Mouse (Mus musculus) bone marrow macrophage, adult 2 months (primary cell): ENCODE results near the gene Reps1. TPM values are rescaled to one million over a fixed set of nuclear protein-coding genes. Genes with fewer than 3 reads are reported as not detected.

Experiments
- H3K27ac ChIP-seq: 2 replicates; pipeline ENCODE4 v1.5.1; 2012; ENCODE audit warnings: low read depth, low read length; ENCODE audit not compliant: insufficient read depth
- H3K4me1 ChIP-seq: 2 replicates; pipeline ENCODE4 v1.6.1; 2012; ENCODE audit warnings: low read length; ENCODE audit not compliant: control insufficient read depth, insufficient read depth
- H3K4me3 ChIP-seq: 2 replicates; pipeline ENCODE4 v1.5.1; 2012; ENCODE audit warnings: mild to moderate bottlenecking, low read length, moderate library complexity; ENCODE audit not compliant: insufficient read depth
- CTCF ChIP-seq: IDR thresholded peaks from 2 replicates; pipeline ENCODE4 v1.5.1; 2012; ENCODE audit warnings: low read depth, mild to moderate bottlenecking, low read length, moderate library complexity
- POLR2A ChIP-seq: IDR thresholded peaks from 2 replicates; pipeline ENCODE4 v1.6.1; 2012; ENCODE audit warnings: mild to moderate bottlenecking, low read depth, low read length, borderline replicate concordance
- polyA plus RNA-seq: library from polyadenylated mRNA; stranded (reverse); fragments of >200 nt; gene quantifications from 2 replicates; pipeline ENCODE4 v1.2.4, GENCODE M21; 2012; ENCODE audit not compliant: missing spikeins, insufficient read depth, insufficient read length

Gene Reps1
- polyA plus RNA-seq, 1 experiment = 27.2 TPM

DNA sequence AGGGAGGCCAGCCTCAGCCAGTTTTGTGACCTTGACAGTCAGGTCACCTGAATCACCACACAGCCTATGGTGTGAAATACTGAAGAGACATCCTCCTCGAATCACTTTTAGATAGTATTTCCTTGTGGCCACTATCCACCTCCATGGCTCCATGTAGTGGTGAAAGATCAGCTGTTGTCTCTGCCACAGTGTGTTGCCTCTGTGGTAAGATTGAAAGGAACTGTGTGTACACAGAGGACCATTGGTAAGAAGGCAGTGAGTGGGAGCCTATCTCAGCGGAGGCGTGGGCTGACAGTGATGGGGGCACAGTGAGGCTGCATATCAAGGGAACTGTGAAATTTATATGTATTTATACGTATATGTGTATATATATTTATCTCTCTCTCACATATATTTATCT is 5.9 kb downstream of the Reps1 start:
- no peak overlapping the region for H3K4me3 ChIP-seq
- no peak overlapping the region for H3K27ac ChIP-seq
- H3K4me1 ChIP-seq = peaks cover 28% of the 10 kb centered on the region
- TF ChIP-seq POLR2A (no peak), CTCF (no peak)

GRCm38 (mm10) chr10:18064606-18065228 is 9.1 kb downstream of the Reps1 start:
- Histone ChIP-seq H3K4me3 (no peak overlapping the region), H3K4me1 (peaks cover 19% of the 10 kb centered on the region), H3K27ac (no peak overlapping the region)
- TF ChIP-seq CTCF (no peak), POLR2A (no peak)

DNA sequence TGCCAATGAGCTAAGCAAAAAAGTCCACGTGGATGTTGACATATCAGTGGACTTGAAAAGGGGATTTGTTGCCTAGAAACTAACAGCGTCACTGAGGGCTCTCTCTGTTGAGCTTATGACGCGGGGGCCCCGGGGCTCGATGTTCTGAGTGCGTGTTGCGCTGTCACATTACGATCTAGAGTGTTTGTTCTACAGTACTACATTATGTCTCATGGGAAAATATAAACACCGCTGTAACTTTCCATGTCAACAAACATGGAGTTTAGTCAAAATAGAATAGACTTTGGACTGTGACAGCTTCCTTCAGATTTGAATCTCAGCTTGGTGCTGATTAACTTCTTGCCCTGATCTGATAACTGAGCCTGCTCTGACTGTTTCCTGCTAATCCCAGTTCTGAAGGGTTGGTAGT is 10.4 kb downstream of the Reps1 start:
- TF ChIP-seq POLR2A (no peak), CTCF (no peak)
- no peak overlapping the region for H3K27ac ChIP-seq
- H3K4me1 ChIP-seq = peaks cover 24% of the 10 kb centered on the region
- H3K4me3 ChIP-seq = no peak overlapping the region

GRCm38 (mm10) chr10:18067761-18068446 is 12.2 kb downstream of the Reps1 start:
- H3K27ac ChIP-seq = no peak overlapping the region
- H3K4me1 ChIP-seq = peaks cover 25% of the 10 kb centered on the region
- TF ChIP-seq CTCF (no peak), POLR2A (no peak)
- no peak overlapping the region for H3K4me3 ChIP-seq

GRCm38 (mm10) chr10:18068880-18069279 is 13.2 kb downstream of the Reps1 start:
- TF ChIP-seq POLR2A (no peak), CTCF (no peak)
- Histone ChIP-seq H3K27ac (no peak overlapping the region), H3K4me1 (peaks cover 25% of the 10 kb centered on the region), H3K4me3 (no peak overlapping the region)

DNA sequence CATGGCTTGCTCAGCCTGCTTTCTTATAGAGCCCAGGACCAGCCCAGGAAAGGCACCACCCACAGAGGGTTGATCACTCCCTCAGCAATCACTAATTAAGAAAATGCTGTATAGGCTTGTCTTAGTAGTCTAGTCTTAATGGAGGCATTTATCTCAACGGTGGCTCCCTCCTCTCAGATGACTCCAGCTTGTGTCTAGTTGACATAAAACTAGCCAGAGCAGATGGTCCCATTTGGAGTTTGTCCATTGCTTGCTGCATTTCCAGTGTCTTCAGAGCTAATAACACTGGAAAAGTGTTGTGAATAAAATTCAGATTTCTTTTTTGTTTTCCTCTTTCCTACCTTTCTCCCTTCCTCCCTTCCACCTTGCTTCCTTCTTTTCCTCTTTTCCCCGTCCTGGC is 13.9 kb downstream of the Reps1 start:
- H3K4me1 ChIP-seq = peaks cover 24% of the 10 kb centered on the region
- TF ChIP-seq CTCF (no peak), POLR2A (no peak)
- H3K4me3 ChIP-seq = no peak overlapping the region
- no peak overlapping the region for H3K27ac ChIP-seq

GRCm38 (mm10) chr10:18070144-18070543 is 14.5 kb downstream of the Reps1 start:
- TF ChIP-seq POLR2A (no peak), CTCF (no peak)
- Histone ChIP-seq H3K4me1 (peaks cover 20% of the 10 kb centered on the region), H3K27ac (no peak overlapping the region)

DNA sequence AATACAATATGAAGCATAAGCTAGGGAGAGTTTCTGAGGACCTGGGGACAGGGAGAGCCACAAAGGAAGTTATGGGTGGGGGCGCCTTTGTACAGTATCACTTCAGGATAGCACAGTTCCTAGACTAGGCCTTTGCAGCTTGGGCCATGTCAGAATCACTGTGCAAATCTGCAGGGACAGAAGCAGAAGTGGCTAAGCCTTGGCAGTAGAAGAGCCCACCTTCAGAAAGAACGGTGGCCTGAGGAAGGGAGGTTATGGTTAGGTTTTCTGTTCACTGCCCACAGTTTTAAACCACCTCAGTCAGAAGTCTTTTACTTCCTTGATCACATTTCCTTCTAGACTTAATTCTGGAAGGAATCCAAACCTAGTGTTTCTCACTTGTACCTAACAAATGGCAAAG is 15.0 kb downstream of the Reps1 start:
- Histone ChIP-seq H3K4me3 (no peak overlapping the region), H3K27ac (peak overlapping the region; percentile 14), H3K4me1 (peaks cover 20% of the 10 kb centered on the region)
- TF ChIP-seq POLR2A = no peak
- TF ChIP-seq CTCF = no peak

More at GRCm38 (mm10) chr10:18070144-18070543, 14.5 kb downstream of the Reps1 start:
- H3K4me3 ChIP-seq = no peak overlapping the region

GRCm38 (mm10) chr10:18072871-18073270 is 17.2 kb downstream of the Reps1 start:
- H3K4me1 ChIP-seq = peaks cover 17% of the 10 kb centered on the region
- no peak overlapping the region for H3K27ac ChIP-seq
- TF ChIP-seq CTCF (no peak), POLR2A (no peak)
- H3K4me3 ChIP-seq = no peak overlapping the region

- no peak for TF ChIP-seq POLR2A
- no peak for TF ChIP-seq CTCF
- H3K4me3 ChIP-seq = no peak overlapping the region
- H3K27ac ChIP-seq = no peak overlapping the region
- H3K4me1 ChIP-seq = peaks cover 16% of the 10 kb centered on the region
Measured at GRCm38 (mm10) chr10:18074383-18075075, 18.9 kb downstream of the Reps1 start.
